Mouse (Mus musculus) CH12.LX (cell line): ENCODE results near the gene Mrgpra2b. TPM values are rescaled to one million over a fixed set of nuclear protein-coding genes. Genes with fewer than 3 reads are reported as not detected.
"Not testable (repeated sequence)": the region's sequence is repeated elsewhere in the genome, so short reads cannot be mapped to it uniquely, and the experiment has no call there.

Source experiments
- DNase-seq: peaks from one replicate; pipeline ENCODE4 v3.0.0-alpha.2; 2013; ENCODE audit errors: extremely low read depth
- H3K27ac ChIP-seq: 2 replicates; pipeline ENCODE4 v1.5.1; 2012; ENCODE audit warnings: low read depth, mild to moderate bottlenecking, control low read depth, moderate library complexity; ENCODE audit not compliant: insufficient read depth
- H3K27me3 ChIP-seq: replicated peaks from 2 replicates; pipeline ENCODE3; 2012; ENCODE audit warnings: inconsistent platforms
- H3K36me3 ChIP-seq, 2 experiments: replicated peaks in 1 of 2; 2 replicates each; pipeline versions ENCODE3 to v1.6.1; 2012; ENCODE audit warnings: inconsistent platforms in 1 of 2, low read length in 1 of 2, mild to moderate bottlenecking in 1 of 2, mixed read lengths in 1 of 2, moderate library complexity in 1 of 2; ENCODE audit not compliant: control insufficient read depth in 1 of 2, insufficient read depth in 1 of 2
- H3K4me1 ChIP-seq, 2 experiments: 2 replicates each; pipeline ENCODE4 v1.6.1; 2012; ENCODE audit warnings: inconsistent platforms in 1 of 2, moderate library complexity in 1 of 2; ENCODE audit not compliant: insufficient read depth in 2 of 2, control insufficient read depth in 1 of 2
- H3K4me2 ChIP-seq: 2 replicates; pipeline ENCODE4 v1.6.1; 2012; ENCODE audit warnings: low read depth, mild to moderate bottlenecking, control low read depth; ENCODE audit not compliant: poor library complexity, insufficient read depth, severe bottlenecking
- H3K4me3 ChIP-seq, 3 experiments: fragments of 150-350 bp in 1 of 3; sonication (generic) in 1 of 3; replicated peaks in 1 of 3; 2 replicates each; pipeline versions ENCODE3 to v1.5.1; 2011 to 2012; ENCODE audit warnings: low read depth in 2 of 3, low read length in 2 of 3, mild to moderate bottlenecking in 2 of 3, moderate library complexity in 2 of 3, control low read depth in 1 of 3, improper control_type of control experiment in 1 of 3, inconsistent platforms in 1 of 3, mixed read lengths in 1 of 3; ENCODE audit not compliant: poor library complexity in 1 of 3
- H3K79me2 ChIP-seq: replicated peaks from 2 replicates; pipeline ENCODE4 v1.6.1; 2012; ENCODE audit warnings: mild to moderate bottlenecking, moderate library complexity; ENCODE audit not compliant: control insufficient read depth, poor library complexity, insufficient read depth, severe bottlenecking; ENCODE audit errors: extremely low read depth
- H3K9ac ChIP-seq: 2 replicates; pipeline ENCODE4 v1.6.1; 2012; ENCODE audit warnings: low read depth, mild to moderate bottlenecking, control low read depth, moderate library complexity; ENCODE audit not compliant: insufficient read depth
- H3K9me3 ChIP-seq: replicated peaks from 2 replicates; pipeline ENCODE3; 2012; ENCODE audit warnings: low read length, inconsistent platforms, mixed read lengths
- CHD2 ChIP-seq: IDR thresholded peaks from 2 replicates; pipeline ENCODE4 v1.6.1; 2011; ENCODE audit warnings: low read length, improper control_type of control experiment
- E2F4 ChIP-seq: IDR thresholded peaks from 2 replicates; pipeline ENCODE4 v1.6.1; 2011; ENCODE audit warnings: low read depth, low read length, improper control_type of control experiment; ENCODE audit not compliant: insufficient replicate concordance
- JUND ChIP-seq: conservative IDR thresholded peaks from 2 replicates; pipeline ENCODE4 v1.6.1; 2011; ENCODE audit warnings: low read depth, low read length, improper control_type of control experiment
- KAT2A ChIP-seq: IDR thresholded peaks from 2 replicates; pipeline ENCODE4 v1.6.1; 2012; ENCODE audit warnings: low read length, improper control_type of control experiment, inconsistent platforms; ENCODE audit not compliant: insufficient replicate concordance
- MAFK ChIP-seq: IDR thresholded peaks from 2 replicates; pipeline ENCODE4 v1.6.1; 2011; ENCODE audit warnings: low read length, improper control_type of control experiment; ENCODE audit not compliant: insufficient replicate concordance
- NELFE ChIP-seq: IDR thresholded peaks from 2 replicates; pipeline ENCODE4 v1.6.1; 2011; ENCODE audit warnings: low read depth, low read length, improper control_type of control experiment
- PAX5 ChIP-seq: IDR thresholded peaks from 2 replicates; pipeline ENCODE4 v1.6.1; 2012; ENCODE audit warnings: low read length, inconsistent platforms, mixed read lengths
- RAD21 ChIP-seq: IDR thresholded peaks from 2 replicates; pipeline ENCODE4 v1.6.1; 2011; ENCODE audit warnings: low read depth, mild to moderate bottlenecking, low read length, improper control_type of control experiment, moderate library complexity
- SIN3A ChIP-seq: IDR thresholded peaks from 2 replicates; pipeline ENCODE4 v1.6.1; 2012; ENCODE audit warnings: low read length, improper control_type of control experiment, inconsistent platforms
- dilution Hi-C: fragments of 300-500 bp; cut with MboI; formaldehyde crosslinking; loops from 2 replicates; pipeline ENCODE4 v1.14.3; 2020; ENCODE audit warnings: low sequenced_read_pairs; ENCODE audit not compliant: extremely low pct_unique_long_range_greater_than_20kb, extremely low pct_ligation_motif_present
- in situ Hi-C: fragments of 300-500 bp; cut with MboI; formaldehyde crosslinking; loops from 3 replicates; pipeline ENCODE4 v1.14.3; 2019; ENCODE audit warnings: low sequenced_read_pairs, low pct_ligation_motif_present, low pct_unique_long_range_greater_than_20kb, mixed read lengths
- polyA plus RNA-seq: library from polyadenylated mRNA; unstranded; fragments of >175 nt; gene quantifications from 2 replicates; pipeline ENCODE4 v1.2.1, GENCODE M21; 2012; ENCODE audit warnings: low read depth; ENCODE audit not compliant: insufficient read length
- total RNA-seq, 2 experiments: library from RNA; depleted of rRNA; stranded (reverse); fragments of 300-350 nt in 1 of 2; fragments of >200 nt in 1 of 2; gene quantifications; 2 replicates each; pipeline ENCODE4 v1.2.3; 2012 to 2014

Mrgpra2b gene
- total and polyA plus RNA-seq, 3 experiments: not detected

- in situ Hi-C loops: no loop called here
- H3K27ac ChIP-seq: no peak overlapping the region
- H3K4me2 ChIP-seq: no peak overlapping the region
- H3K27me3 ChIP-seq: no peaks in the 10 kb centered on the region
- H3K36me3 ChIP-seq: no peaks in the 10 kb centered on the region
- dilution Hi-C loops: no loop called here
- no peaks in the 10 kb centered on the region for H3K4me1 ChIP-seq
- no peak for TF ChIP-seq PAX5
- TF ChIP-seq, all 38 proteins: peak for 0
- no peaks in the 10 kb centered on the region for H3K9me3 ChIP-seq
- DNase-seq: no peak
- H3K79me2 ChIP-seq: no peaks in the 10 kb centered on the region
- no peak overlapping the region for H3K4me3 ChIP-seq
- no peak overlapping the region for H3K9ac ChIP-seq
These were observed 13.6 kb downstream of the Mrgpra2b start for GRCm38 (mm10) chr7:47515050-47515449.

GRCm38 (mm10) chr7:47502953-47503352, 25.7 kb downstream of the Mrgpra2b start:
- H3K27me3 ChIP-seq: no peaks in the 10 kb centered on the region
- no peak for DNase-seq
- no peak overlapping the region for H3K4me2 ChIP-seq
- H3K9ac ChIP-seq: no peak overlapping the region
- no peak overlapping the region for H3K27ac ChIP-seq
- H3K4me1 ChIP-seq: no peaks in the 10 kb centered on the region
- no peaks in the 10 kb centered on the region for H3K36me3 ChIP-seq
- TF ChIP-seq E2F4 (no peak), PAX5 (no peak), NELFE (no peak), RAD21 (no peak), CHD2 (no peak), KAT2A (no peak), SIN3A (no peak), JUND (no peak), MAFK (no peak)
- H3K9me3 ChIP-seq: no peaks in the 10 kb centered on the region
- H3K4me3 ChIP-seq: no peak overlapping the region
- in situ Hi-C loops (no loop called here), dilution Hi-C loops (no loop called here)
- no peaks in the 10 kb centered on the region for H3K79me2 ChIP-seq

- H3K79me2 ChIP-seq, dilution Hi-C loops, DNase-seq: not testable (repeated sequence)
These were observed 37.4 kb downstream of the Mrgpra2b start for GRCm38 (mm10) chr7:47491266-47491665.

GRCm38 (mm10) chr7:47489438-47489837, 39.2 kb downstream of the Mrgpra2b start:
- H3K27me3 ChIP-seq, H3K79me2 ChIP-seq, H3K36me3 ChIP-seq, dilution Hi-C loops, H3K9me3 ChIP-seq, H3K4me1 ChIP-seq, H3K9ac ChIP-seq, H3K4me3 ChIP-seq, H3K4me2 ChIP-seq, H3K27ac ChIP-seq, in situ Hi-C loops, DNase-seq: not testable (repeated sequence)

More at GRCm38 (mm10) chr7:47491266-47491665, 37.4 kb downstream of the Mrgpra2b start:
- H3K9me3 ChIP-seq, H3K9ac ChIP-seq, H3K4me1 ChIP-seq, H3K27me3 ChIP-seq, H3K36me3 ChIP-seq, H3K27ac ChIP-seq, in situ Hi-C loops, H3K4me3 ChIP-seq, H3K4me2 ChIP-seq: not testable (repeated sequence)

- H3K27ac ChIP-seq, H3K27me3 ChIP-seq, H3K9ac ChIP-seq, H3K79me2 ChIP-seq, H3K36me3 ChIP-seq, in situ Hi-C loops, H3K4me2 ChIP-seq, H3K4me1 ChIP-seq, H3K4me3 ChIP-seq, DNase-seq, dilution Hi-C loops, H3K9me3 ChIP-seq: not testable (repeated sequence)
These were observed 45.5 kb downstream of the Mrgpra2b start for GRCm38 (mm10) chr7:47483181-47483580.
